Mouse (Mus musculus) forebrain, embryonic 16.5 days (tissue): ENCODE data around the gene Cfl2. TPM values are rescaled to one million over a fixed set of nuclear protein-coding genes. Genes with fewer than 3 reads are reported as not detected.
"Not testable (repeated sequence)": the region's sequence is repeated elsewhere in the genome, so short reads cannot be mapped to it uniquely, and the experiment has no call there.

Source experiments
- ATAC-seq: fragments of 200-750 bp; cut with Nextera tagmentation; 2 replicates; pipeline ENCODE4 v1.8.0; 2017; ENCODE audit warnings: mild to moderate bottlenecking, moderate library complexity
- H3K27ac ChIP-seq: fragments of 300-500 bp; sonication (generic); 2 replicates; pipeline ENCODE4 v1.5.1; 2014; ENCODE audit warnings: low read length, control low read depth
- H3K27me3 ChIP-seq: fragments of 300-500 bp; sonication (generic); replicated peaks from 2 replicates; pipeline ENCODE4 v1.6.1; 2014; ENCODE audit warnings: low read length; ENCODE audit not compliant: control insufficient read depth, insufficient read depth
- H3K36me3 ChIP-seq: fragments of 300-500 bp; sonication (generic); 2 replicates; pipeline ENCODE4 v1.6.1; 2014; ENCODE audit not compliant: control insufficient read depth, insufficient read depth
- H3K4me1 ChIP-seq: fragments of 300-500 bp; sonication (generic); replicated peaks from 2 replicates; pipeline ENCODE4 v1.6.1; 2014; ENCODE audit warnings: low read length; ENCODE audit not compliant: control insufficient read depth, insufficient read depth
- H3K4me2 ChIP-seq: fragments of 300-500 bp; sonication (generic); 2 replicates; pipeline ENCODE4 v1.6.1; 2014; ENCODE audit warnings: mild to moderate bottlenecking, low read length, control low read depth
- H3K4me3 ChIP-seq: fragments of 300-500 bp; sonication (generic); replicated peaks from 2 replicates; pipeline ENCODE4 v1.5.1; 2014; ENCODE audit warnings: mild to moderate bottlenecking, low read length, control low read depth
- H3K9ac ChIP-seq: fragments of 300-500 bp; sonication (generic); replicated peaks from 2 replicates; pipeline ENCODE4 v1.6.1; 2014; ENCODE audit warnings: low read depth, low read length, control low read depth
- H3K9me3 ChIP-seq: fragments of 300-500 bp; sonication (generic); 2 replicates; pipeline ENCODE4 v1.6.1; 2016; ENCODE audit warnings: low read length; ENCODE audit not compliant: control insufficient read depth
- WGBS: fragments of 180-500 bp; shearing (Covaris S2); extraction: QIAGEN DNeasy Blood & Tissue Kit; methylation state at CpG from one replicate; pipeline ENCODE4 v1.1.7; 2014; 5-methylcytosine and 5-hydroxymethylcytosine counted together
- polyA plus RNA-seq: library from polyadenylated mRNA; unstranded; fragments of >200 nt; fragmentation: Nextera tagmentation; extraction: Ambion mirVana; gene quantifications from 2 replicates; pipeline ENCODE4 v1.2.1, GENCODE M21; 2015

Cfl2 gene
- polyA plus RNA-seq, 1 experiment from 2014 or later, result 327 TPM

GRCm38 (mm10) chr12:54834925-54835447 lies 27.7 kb downstream of the Cfl2 start:
- Histone ChIP-seq H3K9ac (peak overlapping the region; percentile 45), H3K9me3 (no peaks in the 10 kb centered on the region), H3K4me3 (peak overlapping the region; percentile 31), H3K27me3 (no peaks in the 10 kb centered on the region), H3K4me2 (peak overlapping the region; percentile 50), H3K4me1 (peaks cover 5% of the 10 kb centered on the region; the same call in 1 of the 2 replicates), H3K36me3 (no peaks in the 10 kb centered on the region), H3K27ac (no peak overlapping the region)
- peak; percentile 65 for ATAC-seq
- WGBS, result 16% methylated on average over 11 of the region's 11 CpGs

GRCm38 (mm10) chr12:54833856-54834399 lies 28.7 kb downstream of the Cfl2 start:
- Histone ChIP-seq H3K9ac (no peak overlapping the region), H3K36me3 (no peaks in the 10 kb centered on the region), H3K9me3 (no peaks in the 10 kb centered on the region), H3K4me2 (no peak overlapping the region), H3K27me3 (no peaks in the 10 kb centered on the region), H3K4me3 (no peak overlapping the region), H3K4me1 (peaks cover 5% of the 10 kb centered on the region; the same call in 1 of the 2 replicates), H3K27ac (no peak overlapping the region)
- ATAC-seq, result no peak
- WGBS, result 64% methylated on average over 9 of the region's 9 CpGs

GRCm38 (mm10) chr12:54831927-54832326 lies 30.8 kb downstream of the Cfl2 start:
- 87% methylated on average over 1 of the region's 1 CpGs for WGBS
- not testable (repeated sequence) for H3K4me2 ChIP-seq, H3K9ac ChIP-seq, H3K27me3 ChIP-seq, H3K9me3 ChIP-seq, H3K4me1 ChIP-seq, H3K4me3 ChIP-seq, H3K27ac ChIP-seq, ATAC-seq, H3K36me3 ChIP-seq

GRCm38 (mm10) chr12:54830574-54830973 lies 32.1 kb downstream of the Cfl2 start:
- H3K27ac ChIP-seq, result no peak overlapping the region
- 19% methylated on average over 6 of the region's 6 CpGs for WGBS
- H3K36me3 ChIP-seq, result no peaks in the 10 kb centered on the region
- no peaks in the 10 kb centered on the region for H3K27me3 ChIP-seq
- H3K9ac ChIP-seq, result no peak overlapping the region
- H3K4me1 ChIP-seq, result peaks cover 5% of the 10 kb centered on the region; the same call in 1 of the 2 replicates
- no peak overlapping the region for H3K4me2 ChIP-seq
- ATAC-seq, result peak; percentile 90
- H3K9me3 ChIP-seq, result no peaks in the 10 kb centered on the region
- H3K4me3 ChIP-seq, result no peak overlapping the region

- Histone ChIP-seq H3K4me2 (no peak overlapping the region), H3K9me3 (no peaks in the 10 kb centered on the region), H3K4me3 (no peak overlapping the region), H3K27me3 (no peaks in the 10 kb centered on the region), H3K9ac (no peak overlapping the region), H3K4me1 (peaks cover 2% of the 10 kb centered on the region; the same call in 1 of the 2 replicates), H3K27ac (no peak overlapping the region), H3K36me3 (no peaks in the 10 kb centered on the region)
- ATAC-seq, result no peak
- WGBS, result 69% methylated on average over 5 of the region's 5 CpGs
These were observed 32.8 kb downstream of the Cfl2 start for GRCm38 (mm10) chr12:54829876-54830275.

- Histone ChIP-seq H3K9ac (no peak overlapping the region), H3K27me3 (no peaks in the 10 kb centered on the region), H3K4me3 (no peak overlapping the region), H3K4me1 (peaks cover 5% of the 10 kb centered on the region; the same call in 1 of the 2 replicates), H3K27ac (no peak overlapping the region), H3K4me2 (no peak overlapping the region), H3K36me3 (no peaks in the 10 kb centered on the region), H3K9me3 (no peaks in the 10 kb centered on the region)
- 79% methylated on average over 1 of the region's 1 CpGs for WGBS
- no peak for ATAC-seq
These were observed 34.6 kb downstream of the Cfl2 start for GRCm38 (mm10) chr12:54828043-54828442.

GRCm38 (mm10) chr12:54825202-54825601 lies 37.5 kb downstream of the Cfl2 start:
- WGBS, result 93% methylated on average over 3 of the region's 3 CpGs
- H3K4me3 ChIP-seq, result no peak overlapping the region

GRCm38 (mm10) chr12:54822836-54823426 lies 39.7 kb downstream of the Cfl2 start:
- WGBS, result 29% methylated on average over 4 of the region's 4 CpGs
- no peak overlapping the region; the same call in 1 of the 2 replicates for H3K27ac ChIP-seq
- no peaks in the 10 kb centered on the region for H3K27me3 ChIP-seq
- H3K36me3 ChIP-seq, result no peaks in the 10 kb centered on the region
- no peak overlapping the region for H3K4me2 ChIP-seq
- peak; percentile 90 for ATAC-seq
- H3K9me3 ChIP-seq, result no peaks in the 10 kb centered on the region
- peaks cover 5% of the 10 kb centered on the region; the same call in 1 of the 2 replicates for H3K4me1 ChIP-seq
- no peak overlapping the region for H3K4me3 ChIP-seq
- H3K9ac ChIP-seq, result no peak overlapping the region

More at GRCm38 (mm10) chr12:54825202-54825601, 37.5 kb downstream of the Cfl2 start:
- H3K27ac ChIP-seq, result no peak overlapping the region
- ATAC-seq, result no peak
- H3K4me2 ChIP-seq, result no peak overlapping the region
- H3K36me3 ChIP-seq, result no peaks in the 10 kb centered on the region
- H3K9ac ChIP-seq, result no peak overlapping the region
- no peaks in the 10 kb centered on the region for H3K9me3 ChIP-seq
- peaks cover 5% of the 10 kb centered on the region; the same call in 1 of the 2 replicates for H3K4me1 ChIP-seq
- no peaks in the 10 kb centered on the region for H3K27me3 ChIP-seq

GRCm38 (mm10) chr12:54820684-54821161 lies 42.0 kb downstream of the Cfl2 start:
- WGBS, result 40% methylated on average over 2 of the region's 2 CpGs
- ATAC-seq, result no peak
- Histone ChIP-seq H3K9me3 (no peaks in the 10 kb centered on the region), H3K27ac (no peak overlapping the region), H3K36me3 (no peaks in the 10 kb centered on the region), H3K27me3 (no peaks in the 10 kb centered on the region), H3K4me2 (no peak overlapping the region), H3K4me3 (no peak overlapping the region), H3K4me1 (peaks cover 5% of the 10 kb centered on the region; the same call in 1 of the 2 replicates), H3K9ac (no peak overlapping the region)
